Mouse (Mus musculus) spleen, postnatal 4 days (tissue): ENCODE data around the gene Galnt5.

Experiments
- DNase-seq, 2 experiments: peaks; one replicate each; pipeline ENCODE4 v3.0.0; 2022; ENCODE audit warnings: low spot score in 2 of 2

Galnt5 gene

GRCm38 (mm10) chr2:57997752-57998430, at the start of gene Galnt5:
Galnt5 (plus strand) TSS chr2:57997884.
- DNase-seq, result no peak

GRCm38 (mm10) chr2:57951620-57952019, 46.1 kb upstream of the Galnt5 start:
- no peak for DNase-seq

GRCm38 (mm10) chr2:57960786-57961185, 36.9 kb upstream of the Galnt5 start:
- no peak for DNase-seq

GRCm38 (mm10) chr2:57982248-57982647, 15.4 kb upstream of the Galnt5 start:
- DNase-seq, result no peak

GRCm38 (mm10) chr2:57991084-57991483, 6.6 kb upstream of the Galnt5 start:
- no peak for DNase-seq

- no peak for DNase-seq
Measured at GRCm38 (mm10) chr2:58001497-58001896, 3.8 kb downstream of the Galnt5 start.

- DNase-seq, result no peak
Measured at GRCm38 (mm10) chr2:58007081-58007480, 9.4 kb downstream of the Galnt5 start.

GRCm38 (mm10) chr2:58023556-58023955, 25.9 kb downstream of the Galnt5 start:
- no peak for DNase-seq

- no peak for DNase-seq
Measured at GRCm38 (mm10) chr2:58026740-58027139, 29.1 kb downstream of the Galnt5 start.

- no peak for DNase-seq
Measured at GRCm38 (mm10) chr2:58029404-58029803, 31.7 kb downstream of the Galnt5 start.

GRCm38 (mm10) chr2:58031431-58031830, 33.7 kb downstream of the Galnt5 start:
- no peak for DNase-seq

GRCm38 (mm10) chr2:58035635-58036034, 38.0 kb downstream of the Galnt5 start:
- no peak for DNase-seq

GRCm38 (mm10) chr2:58036926-58037325, 39.2 kb downstream of the Galnt5 start:
- DNase-seq, result no peak

- no peak for DNase-seq
Measured at GRCm38 (mm10) chr2:58041867-58042266, 44.2 kb downstream of the Galnt5 start.

- DNase-seq, result no peak
Measured at GRCm38 (mm10) chr2:58052821-58053581, 55.3 kb downstream of the Galnt5 start, which contains the start of gene Ermn. Ermn (minus strand) TSS chr2:58052864.

- DNase-seq, result peak; percentile 50 to 74
Measured at GRCm38 (mm10) chr2:58055383-58055782, 57.7 kb downstream of the Galnt5 start.

- no peak for DNase-seq
Measured at GRCm38 (mm10) chr2:58079849-58080248, 82.2 kb downstream of the Galnt5 start.

GRCm38 (mm10) chr2:58086420-58086819, 88.7 kb downstream of the Galnt5 start:
- DNase-seq, result no peak

- no peak for DNase-seq
Measured at GRCm38 (mm10) chr2:58094818-58095217, 97.1 kb downstream of the Galnt5 start.
